Mouse (Mus musculus) adrenal gland (tissue): ENCODE measurements at regions not wholly inside any gene's neighbourhood (a gene's known extent, or its start where the extent isn't known, plus 50 kb on each side); places are given as distances from the start of the nearest gene placed in this dataset.

Source experiments
- intact Hi-C: fragments of 180-260 bp; cut with DNase I; formaldehyde crosslinking; loops from one replicate; pipeline ENCODE4 v1.15.1; 2025

DNA sequence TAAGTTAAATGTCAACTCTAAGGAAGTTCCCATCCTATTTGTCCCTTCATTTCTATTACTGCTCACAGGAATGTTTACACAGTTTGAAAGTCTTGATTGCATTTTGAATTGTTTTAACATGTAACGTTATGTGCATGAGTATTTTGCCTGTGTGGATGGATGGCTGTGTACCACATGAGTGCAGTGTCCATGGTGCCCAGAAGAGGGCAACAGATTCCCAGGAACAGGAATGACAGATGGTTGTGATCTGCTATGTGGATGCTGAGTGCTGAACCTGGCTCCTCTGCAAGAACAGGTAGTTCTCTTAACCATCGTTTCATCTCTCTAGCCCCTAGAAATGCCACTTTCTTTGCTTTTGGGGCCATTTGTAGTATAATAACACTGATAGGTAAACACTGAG lies 597.9 kb upstream of the Zwint start:
- intact Hi-C loops: no loop called here

DNA sequence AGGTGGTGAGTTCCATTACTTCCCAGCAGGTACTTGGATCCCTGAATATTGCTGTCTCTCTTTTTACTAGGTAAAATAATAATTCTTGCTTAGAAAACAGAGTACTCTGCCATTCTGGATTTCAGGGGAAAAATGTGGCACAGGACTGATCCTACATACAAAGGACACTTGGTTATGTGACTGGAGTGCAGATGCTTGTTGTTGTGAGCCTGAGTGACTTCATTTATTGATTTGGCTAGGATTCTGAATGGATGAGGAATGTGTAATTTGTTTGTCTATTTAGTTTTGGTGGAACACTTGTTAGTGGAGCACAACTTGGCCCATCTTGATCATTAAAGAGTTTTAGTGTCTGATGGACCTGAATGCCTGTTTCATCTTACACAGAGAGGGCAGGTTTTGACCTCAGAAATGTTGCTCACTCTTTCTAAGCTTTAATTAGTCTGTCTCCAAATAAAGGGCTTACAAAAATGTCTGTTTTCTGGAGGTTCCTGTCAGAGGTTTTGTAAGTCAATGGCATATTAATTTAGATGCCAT lies 583.4 kb upstream of the Zwint start:
- intact Hi-C loops: no loop called here

DNA sequence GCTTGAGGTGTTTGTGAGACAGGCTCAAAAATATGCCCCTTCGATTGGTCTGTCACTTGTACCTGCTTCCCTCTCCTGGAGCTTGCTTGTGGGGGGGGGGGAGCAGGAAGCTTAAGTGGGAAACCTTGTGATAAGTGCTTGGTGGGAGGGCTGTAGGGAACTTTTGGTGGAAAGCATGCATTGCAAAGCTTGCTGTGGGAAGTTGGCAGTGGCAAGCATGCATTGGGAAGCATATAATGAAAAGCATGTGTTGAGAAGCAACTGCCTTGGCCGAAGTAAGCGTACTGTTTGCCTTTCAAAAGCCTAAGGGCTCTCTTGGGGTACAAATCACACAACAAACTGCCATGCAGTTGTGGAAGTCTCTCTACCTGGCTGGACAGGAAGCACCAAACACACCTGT lies 576.3 kb upstream of the Zwint start:
- intact Hi-C loops: no loop called here

DNA sequence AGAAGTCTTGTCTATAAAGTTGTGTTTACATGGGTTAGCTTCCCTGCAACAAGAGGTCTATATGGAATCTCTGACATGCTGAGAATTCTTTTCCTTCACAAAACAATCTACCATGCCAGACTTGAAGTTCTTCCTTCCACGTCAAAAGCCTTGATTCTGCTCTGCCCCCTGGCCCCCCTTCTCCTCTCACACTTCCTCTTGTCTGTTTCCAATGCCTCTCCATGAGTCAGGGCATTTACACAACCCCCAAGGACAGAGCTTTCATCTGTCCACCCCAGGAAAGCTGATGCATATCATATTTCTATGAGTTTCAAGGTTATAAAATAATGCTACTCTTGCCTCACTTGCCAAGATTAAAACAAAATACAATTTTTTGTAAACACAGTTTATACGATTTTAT lies 557.7 kb upstream of the Zwint start:
- intact Hi-C loops: loop anchor here (5.0 kb wide), 1 partner anchor 145 kb away; no protein-coding TSS in a partner anchor

DNA sequence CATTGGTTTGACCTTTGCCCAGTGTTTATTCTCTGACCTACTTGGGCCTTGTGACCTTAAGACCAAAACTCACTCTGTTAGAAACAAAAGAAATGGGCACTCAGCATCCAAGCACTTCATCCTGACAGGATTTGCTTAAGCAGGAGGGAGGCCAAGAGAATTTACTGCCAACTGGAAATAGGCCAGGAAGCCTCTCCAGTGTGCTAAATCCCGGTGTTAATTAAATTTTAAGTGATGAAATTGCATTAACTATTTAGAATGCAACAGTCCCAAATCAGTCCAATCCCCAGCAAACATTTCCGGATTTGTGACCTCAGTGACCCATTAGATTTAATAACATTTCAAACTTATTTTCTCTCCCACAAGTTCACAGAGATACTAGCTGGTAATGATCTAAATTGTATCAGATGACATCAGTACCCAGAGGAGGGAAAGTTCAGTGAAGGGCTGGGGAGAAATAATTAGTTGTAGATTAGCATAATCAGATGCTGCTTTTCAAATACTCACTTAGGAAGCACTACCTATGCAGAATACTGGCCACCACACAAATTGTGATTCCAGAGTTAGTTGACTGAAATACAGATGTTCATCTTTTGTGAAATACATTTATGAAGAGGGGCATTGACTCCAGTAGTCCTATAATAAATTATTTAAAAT lies 555.4 kb upstream of the Zwint start:
- intact Hi-C loops: loop anchor here (5.0 kb wide), 1 partner anchor 143 kb away; no protein-coding TSS in a partner anchor

DNA sequence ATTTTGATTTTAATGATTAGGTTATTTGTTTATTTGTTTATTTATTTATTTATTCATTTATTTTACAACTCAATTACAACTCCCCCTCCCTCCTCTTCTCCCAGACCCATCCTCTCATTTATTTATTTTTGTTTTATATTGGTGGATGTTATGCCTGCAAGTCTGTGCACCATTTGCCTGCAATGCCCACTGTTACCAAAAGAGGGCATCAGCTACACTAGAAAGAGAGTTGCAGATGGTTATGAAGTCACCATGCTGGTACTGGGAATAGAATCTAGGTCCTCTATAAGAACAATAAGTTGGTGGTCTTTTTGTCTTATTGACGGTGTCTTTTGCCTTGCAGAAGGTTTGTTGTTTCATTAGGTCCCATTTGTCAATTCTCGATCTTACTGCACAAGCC lies 535.2 kb upstream of the Zwint start:
- intact Hi-C loops: no loop called here

DNA sequence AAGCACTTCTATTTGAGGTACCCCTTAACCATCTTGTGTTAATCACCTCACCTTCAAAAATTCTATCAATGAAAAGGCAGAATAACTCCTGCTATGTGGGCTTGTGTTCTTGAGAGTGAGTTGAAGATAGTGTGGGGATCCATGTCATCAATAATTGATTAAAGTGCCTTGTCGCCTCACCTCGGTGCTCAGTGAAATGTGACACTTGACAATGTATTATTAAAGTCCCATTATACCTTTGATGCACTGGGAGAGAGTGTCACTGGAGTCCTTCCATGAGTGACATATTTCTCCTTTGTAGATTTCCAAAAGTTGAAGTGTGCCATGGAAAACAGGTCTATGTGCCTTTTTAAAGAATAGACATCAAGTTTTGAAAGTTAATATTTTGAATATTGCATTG lies 522.2 kb upstream of the Zwint start:
- intact Hi-C loops: no loop called here
